Mouse (Mus musculus) lung, postnatal 0 days (tissue): ENCODE results near the gene Mri1. TPM values are rescaled to one million over a fixed set of nuclear protein-coding genes. Genes with fewer than 3 reads are reported as not detected.

Experiments used
- ATAC-seq: fragments of 200-750 bp; cut with Nextera tagmentation; 2 replicates; pipeline ENCODE4 v1.8.0; 2017; ENCODE audit warnings: moderate library complexity
- DNase-seq: peaks from one replicate; pipeline ENCODE4 v3.0.0-alpha.2; 2016; ENCODE audit warnings: low spot score
- H3K27ac ChIP-seq: fragments of 300-500 bp; sonication (generic); 2 replicates; pipeline ENCODE4 v1.5.1; 2014; ENCODE audit warnings: antibody characterized with exemption, mild to moderate bottlenecking, low read length, mixed read lengths
- H3K27me3 ChIP-seq: fragments of 300-500 bp; sonication (generic); replicated peaks from 2 replicates; pipeline ENCODE4 v1.6.1; 2014; ENCODE audit warnings: low read length, mixed read lengths; ENCODE audit not compliant: insufficient read depth
- H3K36me3 ChIP-seq: fragments of 300-500 bp; sonication (generic); 2 replicates; pipeline ENCODE4 v1.6.1; 2014; ENCODE audit warnings: low read length, mixed read lengths; ENCODE audit not compliant: insufficient read depth
- H3K4me1 ChIP-seq: fragments of 300-500 bp; sonication (generic); 2 replicates; pipeline ENCODE4 v1.6.1; 2014; ENCODE audit warnings: antibody characterized with exemption, low read depth, low read length, mixed read lengths; ENCODE audit not compliant: insufficient read depth
- H3K4me2 ChIP-seq: fragments of 300-500 bp; sonication (generic); replicated peaks from 2 replicates; pipeline ENCODE4 v1.6.1; 2014; ENCODE audit warnings: low read depth, mild to moderate bottlenecking, low read length, moderate library complexity, mixed read lengths
- H3K4me3 ChIP-seq: fragments of 300-500 bp; sonication (generic); 2 replicates; pipeline ENCODE4 v1.5.1; 2014; ENCODE audit warnings: low read depth, low read length
- H3K9ac ChIP-seq: fragments of 300-500 bp; sonication (generic); replicated peaks from 2 replicates; pipeline ENCODE4 v1.6.1; 2014; ENCODE audit warnings: low read depth, mild to moderate bottlenecking
- H3K9me3 ChIP-seq: fragments of 300-500 bp; sonication (generic); 2 replicates; pipeline ENCODE4 v1.6.1; 2016; ENCODE audit warnings: low read length, mixed read lengths
- CTCF ChIP-seq: IDR thresholded peaks from 2 replicates; pipeline ENCODE4 v1.5.1; 2016; ENCODE audit warnings: antibody characterized with exemption, mild to moderate bottlenecking
- EP300 ChIP-seq: IDR thresholded peaks from 2 replicates; pipeline ENCODE4 v1.6.1; 2016; ENCODE audit warnings: antibody characterized with exemption, mild to moderate bottlenecking, control low read depth
- WGBS: fragments of 180-500 bp; shearing (Covaris S2); extraction: QIAGEN DNeasy Blood & Tissue Kit; methylation state at CpG from one replicate; pipeline ENCODE4 v1.1.7; 2014; 5-methylcytosine and 5-hydroxymethylcytosine counted together
- polyA plus RNA-seq: library from polyadenylated mRNA; unstranded; fragments of >200 nt; fragmentation: Nextera tagmentation; extraction: Ambion mirVana; gene quantifications from 2 replicates; pipeline ENCODE4 v1.2.1, GENCODE M21; 2015

Mri1 gene
- polyA plus RNA-seq, 1 experiment from 2014 or later: 56.8 TPM

DNA sequence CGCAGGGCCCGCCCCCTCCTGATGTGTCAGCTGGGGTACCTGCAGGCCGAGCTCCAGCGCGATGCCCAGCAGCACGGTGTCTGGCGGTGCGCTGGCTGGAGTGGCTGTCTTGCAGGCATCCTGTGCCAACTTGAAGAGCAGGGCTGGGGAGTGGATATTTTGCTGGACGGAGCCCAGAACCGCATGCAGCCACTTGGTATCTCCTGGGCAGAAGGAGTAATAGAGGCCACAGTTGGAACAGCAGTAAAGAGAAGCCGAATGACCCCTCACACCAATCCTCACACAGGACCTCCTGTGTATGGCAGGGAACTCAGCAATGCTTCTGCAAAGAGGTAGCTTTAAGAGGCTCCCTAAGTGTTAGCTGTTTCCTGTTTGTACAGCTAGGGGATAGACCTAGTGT is 39.9 kb downstream of the Mri1 start:
- H3K27ac ChIP-seq: no peak overlapping the region
- no peak overlapping the region for H3K9ac ChIP-seq
- no peaks in the 10 kb centered on the region for H3K4me1 ChIP-seq
- peaks cover 44% of the 10 kb centered on the region for H3K36me3 ChIP-seq
- ATAC-seq: no peak
- no peak for TF ChIP-seq EP300
- no peak for TF ChIP-seq CTCF
- DNase-seq: no peak
- H3K4me3 ChIP-seq: no peak overlapping the region
- no peak overlapping the region for H3K4me2 ChIP-seq
- no peaks in the 10 kb centered on the region for H3K27me3 ChIP-seq
- 96% methylated on average over 11 of the region's 11 CpGs for WGBS
- no peaks in the 10 kb centered on the region for H3K9me3 ChIP-seq

- Histone ChIP-seq H3K4me1 (no peaks in the 10 kb centered on the region), H3K4me3 (no peak overlapping the region), H3K4me2 (no peak overlapping the region), H3K36me3 (peaks cover 48% of the 10 kb centered on the region), H3K27ac (no peak overlapping the region), H3K27me3 (no peaks in the 10 kb centered on the region), H3K9ac (no peak overlapping the region), H3K9me3 (no peaks in the 10 kb centered on the region)
- TF ChIP-seq EP300: no peak
- TF ChIP-seq CTCF: no peak
- DNase-seq (no peak), ATAC-seq (no peak)
- WGBS: 88% methylated on average over 4 of the region's 4 CpGs
Observed at GRCm38 (mm10) chr8:84213277-84213676, 43.8 kb downstream of the Mri1 start.

- no peak overlapping the region for H3K4me2 ChIP-seq
- H3K4me3 ChIP-seq: no peak overlapping the region
- H3K27ac ChIP-seq: no peak overlapping the region
- no peaks in the 10 kb centered on the region; the same call in 1 of the 2 replicates for H3K4me1 ChIP-seq
- H3K9me3 ChIP-seq: no peaks in the 10 kb centered on the region
- H3K27me3 ChIP-seq: no peaks in the 10 kb centered on the region
- peaks cover 43% of the 10 kb centered on the region for H3K36me3 ChIP-seq
- TF ChIP-seq CTCF (no peak), EP300 (no peak)
- 80% methylated on average over 31 of the region's 31 CpGs for WGBS
- no peak for ATAC-seq
- no peak for DNase-seq
- H3K9ac ChIP-seq: no peak overlapping the region
Observed at GRCm38 (mm10) chr8:84211881-84212563, 45.1 kb downstream of the Mri1 start.

DNA sequence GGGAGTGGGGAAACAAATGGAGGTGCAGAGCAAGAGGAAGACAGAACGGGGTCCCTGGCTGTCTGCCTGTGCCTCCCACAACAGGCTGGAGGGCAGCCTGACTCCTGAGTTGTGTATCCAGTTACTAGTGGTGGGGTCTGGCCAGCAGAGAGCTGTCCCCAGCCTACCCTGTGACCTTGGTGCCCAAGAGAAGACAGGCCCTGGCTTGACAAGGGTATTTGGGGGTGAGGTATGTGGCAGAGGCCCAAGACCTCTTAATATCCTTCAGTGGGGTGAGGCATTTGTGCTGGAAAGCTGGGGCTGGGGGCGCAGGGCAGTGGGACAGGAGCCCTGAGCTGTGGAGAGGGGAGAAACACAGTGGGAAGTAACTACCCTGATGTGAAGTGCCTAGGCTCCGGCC is 45.9 kb downstream of the Mri1 start:
- H3K36me3 ChIP-seq: peaks cover 45% of the 10 kb centered on the region
- H3K27me3 ChIP-seq: no peaks in the 10 kb centered on the region
- DNase-seq: no peak
- no peak overlapping the region for H3K9ac ChIP-seq
- no peak for TF ChIP-seq EP300
- TF ChIP-seq CTCF: no peak
- H3K27ac ChIP-seq: no peak overlapping the region
- ATAC-seq: no peak
- H3K9me3 ChIP-seq: no peaks in the 10 kb centered on the region
- H3K4me1 ChIP-seq: no peaks in the 10 kb centered on the region; the same call in 1 of the 2 replicates
- 93% methylated on average over 3 of the region's 3 CpGs for WGBS
- H3K4me2 ChIP-seq: no peak overlapping the region
- H3K4me3 ChIP-seq: no peak overlapping the region

- TF ChIP-seq CTCF: peak; percentile 91
- TF ChIP-seq EP300: no peak
- DNase-seq: peak; percentile 76
- Histone ChIP-seq H3K27ac (0 out of 2 replicates have a peak overlapping the region, but pooled peaks have one; percentile 1), H3K4me3 (no peak overlapping the region), H3K4me2 (no peak overlapping the region), H3K9ac (no peak overlapping the region), H3K27me3 (no peaks in the 10 kb centered on the region), H3K9me3 (no peaks in the 10 kb centered on the region), H3K36me3 (peaks cover 45% of the 10 kb centered on the region), H3K4me1 (no peaks in the 10 kb centered on the region; the same call in 1 of the 2 replicates)
- ATAC-seq: peak; percentile 43
- 60% methylated on average over 32 of the region's 34 CpGs for WGBS
Observed at GRCm38 (mm10) chr8:84210167-84210791, 46.8 kb downstream of the Mri1 start.

- no peak overlapping the region for H3K4me3 ChIP-seq
- H3K4me1 ChIP-seq: peaks cover 2% of the 10 kb centered on the region
- H3K27me3 ChIP-seq: no peaks in the 10 kb centered on the region
- no peak overlapping the region for H3K9ac ChIP-seq
- peaks cover 36% of the 10 kb centered on the region for H3K36me3 ChIP-seq
- TF ChIP-seq CTCF (no peak), EP300 (no peak)
- WGBS: 64% methylated on average over 17 of the region's 17 CpGs
- H3K27ac ChIP-seq: peak overlapping the region; percentile 57
- ATAC-seq: no peak
- no peak for DNase-seq
- no peak overlapping the region for H3K4me2 ChIP-seq
- H3K9me3 ChIP-seq: no peaks in the 10 kb centered on the region
Observed at GRCm38 (mm10) chr8:84208381-84209380, 48.4 kb downstream of the Mri1 start.
